Mouse (Mus musculus) CH12.LX (cell line): ENCODE measurements around the gene Aes.

Source experiments
- BHLHE40 ChIP-seq: IDR thresholded peaks from 2 replicates; pipeline ENCODE4 v1.6.1; 2011; ENCODE audit warnings: mild to moderate bottlenecking, low read depth, low read length, improper control_type of control experiment
- CHD2 ChIP-seq: IDR thresholded peaks from 2 replicates; pipeline ENCODE4 v1.6.1; 2011; ENCODE audit warnings: low read length, improper control_type of control experiment
- CTCF ChIP-seq, 2 experiments: IDR thresholded peaks in 1 of 2; conservative IDR thresholded peaks in 1 of 2; 2 replicates each; pipeline ENCODE4 v1.5.1; 2011 to 2012; ENCODE audit warnings: low read depth in 2 of 2, low read length in 2 of 2, improper control_type of control experiment in 1 of 2, inconsistent platforms in 1 of 2, mild to moderate bottlenecking in 1 of 2, moderate library complexity in 1 of 2
- E2F4 ChIP-seq: IDR thresholded peaks from 2 replicates; pipeline ENCODE4 v1.6.1; 2011; ENCODE audit warnings: low read depth, low read length, improper control_type of control experiment; ENCODE audit not compliant: insufficient replicate concordance
- EP300 ChIP-seq: IDR thresholded peaks from 2 replicates; pipeline ENCODE4 v1.6.1; 2011; ENCODE audit warnings: low read length, improper control_type of control experiment
- HCFC1 ChIP-seq: IDR thresholded peaks from 2 replicates; pipeline ENCODE4 v1.6.1; 2012; ENCODE audit warnings: low read depth, mild to moderate bottlenecking, inconsistent platforms, low read length, improper control_type of control experiment
- IRF4 ChIP-seq: IDR thresholded peaks from 2 replicates; pipeline ENCODE4 v1.6.1; 2014; ENCODE audit warnings: low read depth, mild to moderate bottlenecking, inconsistent platforms, low read length, improper control_type of control experiment
- MAFK ChIP-seq: IDR thresholded peaks from 2 replicates; pipeline ENCODE4 v1.6.1; 2011; ENCODE audit warnings: low read length, improper control_type of control experiment; ENCODE audit not compliant: insufficient replicate concordance
- MAX ChIP-seq: IDR thresholded peaks from 2 replicates; pipeline ENCODE4 v1.6.1; 2011; ENCODE audit warnings: low read length, improper control_type of control experiment
- POLR2A ChIP-seq: IDR thresholded peaks from 2 replicates; pipeline ENCODE4 v1.6.1; 2011; ENCODE audit warnings: low read depth, mild to moderate bottlenecking, improper control_type of control experiment, low read length
- SMC3 ChIP-seq: IDR thresholded peaks from 2 replicates; pipeline ENCODE4 v1.6.1; 2011; ENCODE audit warnings: low read depth, low read length, improper control_type of control experiment
- TCF12 ChIP-seq: IDR thresholded peaks from 2 replicates; pipeline ENCODE4 v1.6.1; 2014; ENCODE audit warnings: low read depth, mild to moderate bottlenecking, inconsistent platforms, low read length, improper control_type of control experiment
- USF1 ChIP-seq: IDR thresholded peaks from 2 replicates; pipeline ENCODE4 v1.6.1; 2014; ENCODE audit warnings: low read depth, mild to moderate bottlenecking, inconsistent platforms, low read length, improper control_type of control experiment
- ZNF384 ChIP-seq: IDR thresholded peaks from 2 replicates; pipeline ENCODE4 v1.6.1; 2012; ENCODE audit warnings: low read depth, low read length, improper control_type of control experiment, inconsistent platforms

DNA sequence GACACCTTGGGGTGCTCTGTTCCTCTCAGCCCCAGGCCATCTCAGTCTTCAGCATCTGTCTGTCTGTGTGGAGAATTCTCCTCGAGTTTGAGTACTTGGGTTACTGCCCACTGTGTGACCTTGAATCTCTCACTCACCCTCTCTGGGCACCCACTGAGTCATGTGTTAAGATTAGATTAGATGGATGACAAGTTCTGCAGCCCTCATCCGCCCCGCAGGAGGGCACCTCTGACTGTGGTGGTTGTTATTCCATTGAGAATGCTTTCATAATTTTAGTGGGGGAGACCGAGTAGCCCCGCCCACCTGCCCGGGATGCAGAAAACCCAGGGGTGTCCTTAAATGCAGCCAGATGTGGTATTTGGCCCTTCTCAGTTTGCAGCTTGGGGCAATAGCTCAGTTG, 4.2 kb downstream of the Aes start:
- TF ChIP-seq POLR2A (no peak), EP300 (no peak), CHD2 (no peak), CTCF (conservative IDR thresholded peaks at IDR 0.05 in 1 of 2, IDR thresholded peaks at IDR 0.05 in 1 of 2; ENCODE audit: low read depth in 2 of 2, low read length in 2 of 2) (no peak), MAFK (no peak), BHLHE40 (no peak), HCFC1 (no peak), IRF4 (no peak), E2F4 (no peak), SMC3 (no peak), TCF12 (no peak), USF1 (no peak), ZNF384 (no peak), MAX (no peak)
